Mouse (Mus musculus): ENCODE results near the gene Anp32b. TPM values are rescaled to one million over a fixed set of nuclear protein-coding genes. Genes with fewer than 3 reads are reported as not detected.

Anp32b gene
- polyA plus RNA-seq, 1 experiment = 204 TPM

DNA sequence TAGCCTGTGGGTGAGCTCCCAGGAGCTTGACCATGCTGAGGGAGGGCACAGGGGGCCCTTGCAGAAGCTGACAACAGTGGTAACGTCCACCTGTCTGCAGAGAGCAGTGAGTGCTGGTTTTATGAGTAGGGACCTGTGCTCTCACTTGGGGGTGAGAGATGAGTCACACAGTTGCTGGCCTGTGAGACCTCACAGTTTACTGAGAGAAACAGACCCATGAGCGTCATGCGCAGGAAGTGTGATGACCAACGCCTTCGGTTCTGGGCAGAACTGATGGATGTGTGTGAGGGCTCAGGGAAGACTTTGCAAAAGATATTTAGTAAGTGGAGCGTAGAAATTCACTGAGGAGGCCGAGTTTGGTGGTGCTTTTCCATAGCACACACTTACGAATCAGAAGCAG, 28.1 kb upstream of the Anp32b start:
- peaks cover 26% of the 10 kb centered on the region for H3K4me1 ChIP-seq (ENCODE audit: control insufficient read depth, insufficient read depth, low read length)
- TF ChIP-seq CTCF (IDR thresholded peaks at IDR 0.05; ENCODE audit: low read depth, low read length) = no peak
- no peak for TF ChIP-seq POLR2A (IDR thresholded peaks at IDR 0.05; ENCODE audit: borderline replicate concordance, low read depth, low read length)
- peak overlapping the region; percentile 11; the same call in 1 of the 2 replicates for H3K27ac ChIP-seq (ENCODE audit: insufficient read depth, low read depth, low read length)
- no peak overlapping the region for H3K4me3 ChIP-seq (ENCODE audit: insufficient read depth, low read length)

DNA sequence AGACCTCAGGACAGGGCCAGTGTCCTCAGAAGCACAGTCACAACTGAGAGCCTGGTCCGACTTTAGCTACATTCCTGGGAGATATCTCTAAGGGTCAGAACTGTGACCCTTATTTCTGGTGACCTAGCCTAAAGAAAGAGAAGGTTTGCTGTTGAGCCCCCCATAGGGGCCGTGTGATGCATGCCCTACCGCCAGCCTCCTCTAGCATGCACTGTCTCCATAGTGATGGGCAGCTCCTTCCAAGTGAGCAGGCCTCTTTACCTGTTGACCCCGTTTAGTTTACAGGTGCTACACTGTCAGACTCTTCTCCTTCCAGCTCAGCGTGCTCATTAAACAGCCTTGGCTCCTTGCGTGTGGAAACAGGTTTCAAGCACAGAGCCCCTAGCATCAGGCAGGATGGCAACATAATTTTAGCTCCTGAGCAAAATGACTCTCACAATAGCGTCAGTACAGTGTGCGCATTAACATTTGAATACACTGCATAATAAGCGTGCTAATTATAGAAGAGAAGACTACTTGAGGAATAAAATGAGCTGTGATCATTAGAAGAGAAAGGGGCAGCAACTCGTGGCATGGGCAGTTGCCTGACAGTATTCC, 21.7 kb upstream of the Anp32b start:
- Histone ChIP-seq H3K4me3 (ENCODE audit: insufficient read depth, low read length) (no peak overlapping the region), H3K27ac (ENCODE audit: insufficient read depth, low read depth, low read length) (no peak overlapping the region), H3K4me1 (ENCODE audit: control insufficient read depth, insufficient read depth, low read length) (no peaks in the 10 kb centered on the region)
- TF ChIP-seq POLR2A (IDR thresholded peaks at IDR 0.05; ENCODE audit: borderline replicate concordance, low read depth, low read length) (no peak), CTCF (IDR thresholded peaks at IDR 0.05; ENCODE audit: low read depth, low read length) (no peak)

DNA sequence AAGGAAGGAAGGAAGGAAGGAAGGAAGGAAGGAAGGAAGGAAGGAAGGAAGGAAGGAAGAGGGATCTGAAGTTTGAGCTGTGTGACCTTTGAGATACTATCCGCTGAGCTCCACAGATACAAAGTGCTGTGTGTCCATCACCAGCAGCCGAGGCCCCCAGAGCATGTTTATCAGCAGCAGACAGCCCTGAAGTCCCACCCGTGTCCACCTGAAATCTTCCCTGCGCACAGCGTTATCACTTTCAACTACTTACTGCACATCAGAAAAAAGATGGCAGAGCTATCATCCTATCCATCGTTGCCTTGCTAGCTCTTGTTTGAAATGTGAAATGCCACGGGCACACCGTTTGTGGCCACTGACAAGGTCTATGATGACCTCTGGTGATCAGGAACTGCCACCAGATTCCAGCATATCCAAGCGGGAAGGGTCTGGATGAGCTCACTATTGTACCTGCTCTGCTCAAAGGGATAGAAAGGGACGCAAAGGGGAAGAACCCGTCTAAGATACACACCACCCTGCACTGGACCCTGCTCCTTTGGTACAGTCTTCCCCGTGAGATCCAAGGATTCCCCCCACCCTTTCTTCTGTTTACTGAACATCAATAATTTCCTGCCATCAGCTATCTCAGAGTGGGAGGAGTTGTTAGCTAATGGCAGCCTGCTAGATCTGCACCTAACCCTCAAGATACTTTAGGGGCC, 18.2 kb upstream of the Anp32b start:
- no peak overlapping the region for H3K4me3 ChIP-seq (ENCODE audit: insufficient read depth, low read length)
- H3K27ac ChIP-seq (ENCODE audit: insufficient read depth, low read depth, low read length) = no peak overlapping the region
- TF ChIP-seq CTCF (IDR thresholded peaks at IDR 0.05; ENCODE audit: low read depth, low read length) (no peak), POLR2A (IDR thresholded peaks at IDR 0.05; ENCODE audit: borderline replicate concordance, low read depth, low read length) (no peak)
- no peaks in the 10 kb centered on the region for H3K4me1 ChIP-seq (ENCODE audit: control insufficient read depth, insufficient read depth, low read length)

DNA sequence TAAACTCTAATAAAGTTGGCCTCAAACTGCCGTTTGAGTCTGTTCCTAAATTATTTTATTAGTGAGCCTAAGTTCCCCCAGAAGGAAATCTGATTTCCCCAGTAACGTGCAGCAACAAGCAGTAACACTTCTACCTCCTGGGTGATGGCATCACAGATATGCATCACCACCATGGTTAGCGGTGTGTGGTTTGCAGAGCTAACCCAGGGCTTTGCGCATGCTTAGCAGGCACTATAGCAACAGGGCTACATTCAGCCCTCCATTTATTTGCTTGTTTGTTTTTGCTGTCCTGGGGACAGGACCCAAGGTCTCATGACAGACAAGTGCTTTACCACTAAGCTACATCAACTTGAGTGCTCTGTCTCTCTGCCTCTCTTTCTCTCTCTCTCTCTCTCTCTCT, 8.2 kb upstream of the Anp32b start:
- H3K27ac ChIP-seq (ENCODE audit: insufficient read depth, low read depth, low read length) = no peak overlapping the region
- H3K4me3 ChIP-seq (ENCODE audit: insufficient read depth, low read length) = no peak overlapping the region
- peaks cover 3% of the 10 kb centered on the region; the same call in 1 of the 2 replicates for H3K4me1 ChIP-seq (ENCODE audit: control insufficient read depth, insufficient read depth, low read length)
- no peak for TF ChIP-seq CTCF (IDR thresholded peaks at IDR 0.05; ENCODE audit: low read depth, low read length)
- TF ChIP-seq POLR2A (IDR thresholded peaks at IDR 0.05; ENCODE audit: borderline replicate concordance, low read depth, low read length) = no peak

DNA sequence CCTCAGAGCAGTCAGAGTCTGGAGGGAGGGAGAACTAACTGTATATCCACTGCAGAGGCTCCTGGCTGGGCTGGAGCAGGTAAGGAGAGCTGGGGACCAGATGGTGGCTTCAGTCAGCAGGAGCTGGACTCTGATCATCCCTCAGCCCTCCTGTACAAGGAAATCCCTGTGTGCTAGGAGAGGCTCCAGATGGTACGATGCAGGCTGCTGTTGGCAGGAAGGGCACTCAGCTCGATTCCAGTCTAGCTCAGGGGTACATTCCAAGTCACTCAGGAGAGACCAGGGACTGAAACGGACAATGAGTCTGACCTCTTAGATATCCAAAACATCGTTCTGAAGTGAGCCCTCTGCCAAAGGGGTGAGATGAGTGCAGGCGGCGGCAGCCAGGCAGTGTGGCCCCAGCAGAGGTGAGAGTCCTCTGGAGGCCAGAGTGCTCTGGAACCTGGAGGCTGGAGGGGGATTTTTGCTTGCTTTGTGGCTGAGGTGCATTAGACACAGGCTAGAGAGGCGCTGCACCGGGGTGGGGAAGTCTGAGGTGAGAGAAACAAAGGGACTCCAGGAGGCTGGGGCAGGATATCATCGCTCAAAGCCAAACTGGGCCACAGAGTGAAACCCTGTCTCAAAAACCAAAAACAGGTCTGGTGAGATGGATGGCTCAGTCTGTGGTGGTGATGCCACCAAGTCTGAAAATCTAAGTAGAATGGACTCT, 5.3 kb upstream of the Anp32b start:
- peaks cover 12% of the 10 kb centered on the region for H3K4me1 ChIP-seq (ENCODE audit: control insufficient read depth, insufficient read depth, low read length)
- TF ChIP-seq CTCF (IDR thresholded peaks at IDR 0.05; ENCODE audit: low read depth, low read length) = no peak
- TF ChIP-seq POLR2A (IDR thresholded peaks at IDR 0.05; ENCODE audit: borderline replicate concordance, low read depth, low read length) = no peak
- H3K4me3 ChIP-seq (ENCODE audit: insufficient read depth, low read length) = no peak overlapping the region
- H3K27ac ChIP-seq (ENCODE audit: insufficient read depth, low read depth, low read length) = no peak overlapping the region

DNA sequence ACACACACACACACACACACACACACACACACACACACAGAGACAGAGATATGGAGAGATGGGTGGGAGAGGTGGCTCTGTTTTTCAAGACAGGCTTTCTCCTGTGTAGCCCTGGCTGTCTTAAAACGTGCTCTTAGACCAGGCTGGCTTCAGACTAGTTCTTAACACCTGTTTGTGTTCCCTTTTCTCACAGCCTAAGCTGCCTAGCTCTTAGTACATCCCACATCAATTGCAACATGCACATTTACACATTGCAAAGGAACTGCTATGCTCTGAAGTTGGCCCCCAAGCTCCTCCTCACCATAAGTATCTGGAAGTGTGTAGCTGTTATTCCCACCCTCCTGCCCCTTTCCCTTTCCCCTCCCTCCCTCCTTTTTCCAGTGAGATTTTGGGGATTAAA, 3.2 kb upstream of the Anp32b start:
- Histone ChIP-seq H3K4me3 (ENCODE audit: insufficient read depth, low read length) (no peak overlapping the region), H3K4me1 (ENCODE audit: control insufficient read depth, insufficient read depth, low read length) (peaks cover 12% of the 10 kb centered on the region), H3K27ac (ENCODE audit: insufficient read depth, low read depth, low read length) (no peak overlapping the region)
- TF ChIP-seq CTCF (IDR thresholded peaks at IDR 0.05; ENCODE audit: low read depth, low read length) (no peak), POLR2A (IDR thresholded peaks at IDR 0.05; ENCODE audit: borderline replicate concordance, low read depth, low read length) (no peak)

DNA sequence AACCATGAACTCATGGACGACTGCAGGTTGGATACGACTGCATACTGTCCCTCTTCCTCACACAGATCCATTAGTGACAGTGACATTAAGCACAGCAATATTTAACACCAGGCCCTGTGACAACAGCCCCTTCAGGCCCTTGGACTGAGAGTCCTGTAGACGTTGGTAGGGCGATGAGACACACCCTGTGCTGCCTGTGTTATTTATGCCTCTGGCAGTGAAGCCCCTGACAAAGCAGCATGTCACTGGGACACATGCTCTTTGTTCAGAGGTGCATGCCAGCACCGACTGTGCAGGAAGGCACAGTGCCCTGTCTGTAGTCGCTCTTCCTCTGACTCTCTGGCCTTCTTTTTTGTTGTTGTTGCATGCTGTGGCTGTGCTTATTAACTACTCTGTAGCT, 1.8 kb upstream of the Anp32b start:
- Histone ChIP-seq H3K4me1 (ENCODE audit: control insufficient read depth, insufficient read depth, low read length) (peaks cover 14% of the 10 kb centered on the region), H3K4me3 (ENCODE audit: insufficient read depth, low read length) (no peak overlapping the region), H3K27ac (ENCODE audit: insufficient read depth, low read depth, low read length) (no peak overlapping the region)
- TF ChIP-seq POLR2A (IDR thresholded peaks at IDR 0.05; ENCODE audit: borderline replicate concordance, low read depth, low read length) = no peak
- TF ChIP-seq CTCF (IDR thresholded peaks at IDR 0.05; ENCODE audit: low read depth, low read length) = no peak

DNA sequence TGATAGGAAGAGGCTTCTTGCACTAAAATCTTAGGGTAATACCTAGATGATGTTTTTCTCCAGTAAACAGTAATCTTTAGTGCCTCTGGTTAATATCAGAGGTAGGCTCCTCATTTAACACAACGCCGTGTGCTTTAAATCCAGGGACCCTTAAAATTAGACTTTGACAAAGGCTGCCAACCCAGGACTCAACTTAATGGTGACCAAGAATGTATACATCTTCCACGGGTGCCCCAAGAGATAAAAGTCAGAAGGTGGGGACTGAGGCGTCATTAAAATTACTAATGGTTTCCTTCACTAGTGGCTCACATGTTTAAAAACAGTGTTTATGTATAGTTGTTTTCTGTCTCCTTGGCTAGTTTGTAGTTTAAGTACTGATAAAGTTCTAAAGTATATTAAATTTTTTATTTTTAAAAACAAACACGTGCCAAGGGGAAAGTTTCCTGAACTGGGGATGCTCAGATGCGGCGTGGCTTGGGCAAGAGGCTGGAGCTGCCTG, 633 bp upstream of the Anp32b start:
- H3K27ac ChIP-seq (ENCODE audit: insufficient read depth, low read depth, low read length) = peak overlapping the region; percentile 67
- peak overlapping the region; percentile 69 for H3K4me3 ChIP-seq (ENCODE audit: insufficient read depth, low read length)
- peaks cover 23% of the 10 kb centered on the region for H3K4me1 ChIP-seq (ENCODE audit: control insufficient read depth, insufficient read depth, low read length)
- TF ChIP-seq CTCF (IDR thresholded peaks at IDR 0.05; ENCODE audit: low read depth, low read length) (no peak), POLR2A (IDR thresholded peaks at IDR 0.05; ENCODE audit: borderline replicate concordance, low read depth, low read length) (no peak)

DNA sequence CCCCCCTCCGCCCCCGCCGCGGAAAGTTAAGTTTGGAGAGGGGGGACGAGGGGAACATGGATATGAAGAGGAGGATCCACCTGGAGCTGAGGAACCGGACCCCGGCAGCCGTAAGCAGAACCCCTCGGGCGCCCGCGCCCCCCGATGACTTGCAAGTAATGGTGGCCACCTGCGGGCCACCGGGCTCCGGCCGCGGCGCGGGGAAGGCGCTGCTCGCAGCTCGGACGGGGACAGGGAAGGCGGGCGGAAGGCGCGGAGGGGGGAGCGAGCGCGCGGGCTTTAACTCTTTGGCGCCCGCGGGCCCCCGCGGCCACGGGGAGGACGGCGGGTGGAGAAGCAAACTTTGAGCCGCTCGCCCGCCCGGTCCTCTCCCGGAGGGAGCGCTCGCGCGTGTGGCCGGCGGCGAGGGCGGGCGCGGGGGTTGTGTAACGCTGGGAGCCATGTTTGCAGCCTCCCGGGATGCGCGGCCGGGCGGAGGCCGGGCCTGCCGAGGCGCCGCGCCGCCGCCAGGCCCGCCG, 597 bp downstream of the Anp32b start:
- Histone ChIP-seq H3K27ac (ENCODE audit: insufficient read depth, low read depth, low read length) (peak overlapping the region; percentile 95), H3K4me1 (ENCODE audit: control insufficient read depth, insufficient read depth, low read length) (peaks cover 35% of the 10 kb centered on the region), H3K4me3 (ENCODE audit: insufficient read depth, low read length) (peak overlapping the region; percentile 69)
- TF ChIP-seq POLR2A (IDR thresholded peaks at IDR 0.05; ENCODE audit: borderline replicate concordance, low read depth, low read length) (no peak), CTCF (IDR thresholded peaks at IDR 0.05; ENCODE audit: low read depth, low read length) (no peak)

All from bone marrow macrophage, adult 2 months (primary cell).